Mouse (Mus musculus) stomach, embryonic 14.5 days (tissue): ENCODE measurements around the gene Cc2d2b. TPM values are rescaled to one million over a fixed set of nuclear protein-coding genes. Genes with fewer than 3 reads are reported as not detected.

Source experiments
- ATAC-seq: fragments of 200-750 bp; cut with Nextera tagmentation; 2 replicates; pipeline ENCODE4 v1.8.0; 2017; ENCODE audit warnings: low read depth, moderate TSS enrichment; ENCODE audit not compliant: insufficient number of reproducible peaks, insufficient read depth, low FRiP score
- H3K27ac ChIP-seq: fragments of 300-500 bp; sonication (generic); 2 replicates; pipeline ENCODE4 v1.5.1; 2014; ENCODE audit warnings: mild to moderate bottlenecking, low read length, moderate library complexity, mixed read lengths
- H3K27me3 ChIP-seq: fragments of 300-500 bp; sonication (generic); 2 replicates; pipeline ENCODE4 v1.6.1; 2014; ENCODE audit warnings: low read length, control low read depth, mixed read lengths; ENCODE audit not compliant: control insufficient read depth, insufficient read depth
- H3K36me3 ChIP-seq: fragments of 300-500 bp; sonication (generic); 2 replicates; pipeline ENCODE4 v1.6.1; 2014; ENCODE audit warnings: mild to moderate bottlenecking, control low read depth, low read length, moderate library complexity, mixed read lengths; ENCODE audit not compliant: control insufficient read depth, insufficient read depth
- H3K4me1 ChIP-seq: fragments of 300-500 bp; sonication (generic); 2 replicates; pipeline ENCODE4 v1.6.1; 2014; ENCODE audit warnings: low read length, control low read depth, mixed read lengths; ENCODE audit not compliant: control insufficient read depth, insufficient read depth
- H3K4me2 ChIP-seq: fragments of 300-500 bp; sonication (generic); replicated peaks from 2 replicates; pipeline ENCODE4 v1.6.1; 2014; ENCODE audit warnings: low read depth, low read length, control low read depth
- H3K4me3 ChIP-seq: fragments of 300-500 bp; sonication (generic); 2 replicates; pipeline ENCODE4 v1.5.1; 2014; ENCODE audit warnings: low read depth, low read length, control low read depth
- H3K9ac ChIP-seq: fragments of 300-500 bp; sonication (generic); replicated peaks from 2 replicates; pipeline ENCODE4 v1.6.1; 2014; ENCODE audit warnings: low read depth, mild to moderate bottlenecking, control low read depth, low read length, moderate library complexity, mixed read lengths
- H3K9me3 ChIP-seq: fragments of 300-500 bp; sonication (generic); 2 replicates; pipeline ENCODE4 v1.6.1; 2016; ENCODE audit warnings: low read depth, low read length, control low read depth; ENCODE audit not compliant: control insufficient read depth
- WGBS: fragments of 180-500 bp; shearing (Covaris S2); extraction: QIAGEN DNeasy Blood & Tissue Kit; methylation state at CpG from one replicate; pipeline ENCODE4 v1.1.7; 2014; 5-methylcytosine and 5-hydroxymethylcytosine counted together
- polyA plus RNA-seq: library from polyadenylated mRNA; unstranded; fragments of >200 nt; fragmentation: Nextera tagmentation; extraction: Ambion mirVana; gene quantifications from 2 replicates; pipeline ENCODE4 v1.2.1, GENCODE M21; 2014

Gene Cc2d2b
- polyA plus RNA-seq, 1 experiment from 2014 or later = not detected

DNA sequence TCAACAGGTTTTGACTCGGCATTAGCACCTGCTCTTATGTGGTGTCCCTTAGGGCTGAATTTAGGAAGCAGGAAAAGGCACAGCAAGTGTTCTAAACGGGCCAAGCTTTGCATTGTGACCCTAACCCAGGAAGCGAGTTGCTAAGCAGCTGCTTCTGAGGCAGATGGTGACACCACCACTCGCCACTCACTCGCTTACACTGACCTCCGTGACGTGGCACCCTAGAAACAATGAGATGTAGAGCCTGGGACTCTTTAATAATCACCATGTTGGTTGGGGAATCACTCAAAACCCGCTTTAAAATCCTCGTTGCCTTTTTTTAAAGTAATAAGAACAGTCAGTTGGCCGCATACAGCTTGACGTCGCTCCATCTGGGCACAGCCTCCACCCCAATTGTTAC is 100.8 kb downstream of the Cc2d2b start:
- Histone ChIP-seq H3K9ac (no peak overlapping the region), H3K4me3 (no peak overlapping the region), H3K4me1 (no peaks in the 10 kb centered on the region), H3K27ac (no peak overlapping the region), H3K27me3 (no peaks in the 10 kb centered on the region), H3K4me2 (no peak overlapping the region), H3K9me3 (no peaks in the 10 kb centered on the region), H3K36me3 (peaks cover 39% of the 10 kb centered on the region)
- ATAC-seq = no peak
- 87% methylated on average over 12 of the region's 12 CpGs for WGBS

DNA sequence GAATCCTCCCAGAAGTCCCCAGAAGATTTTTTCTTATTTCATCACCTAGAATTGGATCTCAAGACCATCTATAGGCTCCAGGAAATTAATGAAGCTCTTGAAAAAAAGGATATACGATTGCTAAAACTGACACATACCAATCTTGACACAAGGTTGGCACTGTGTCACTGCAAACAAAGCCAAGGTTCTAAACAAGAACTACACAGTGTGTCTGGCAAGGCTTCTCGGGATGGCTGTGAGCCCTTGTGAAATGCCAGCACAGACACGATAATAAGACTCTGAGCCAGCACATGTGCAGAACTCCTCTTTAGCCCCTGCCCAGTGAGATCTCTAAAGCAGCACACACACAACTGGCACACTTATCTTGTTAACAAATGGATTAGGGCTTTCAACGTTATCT is 111.0 kb downstream of the Cc2d2b start:
- H3K9me3 ChIP-seq = no peaks in the 10 kb centered on the region
- H3K4me1 ChIP-seq = no peaks in the 10 kb centered on the region
- H3K36me3 ChIP-seq = no peaks in the 10 kb centered on the region
- no peak overlapping the region for H3K4me2 ChIP-seq
- H3K4me3 ChIP-seq = no peak overlapping the region
- H3K27me3 ChIP-seq = no peaks in the 10 kb centered on the region
- H3K9ac ChIP-seq = no peak overlapping the region
- ATAC-seq = no peak
- 52% methylated on average over 4 of the region's 4 CpGs for WGBS
- H3K27ac ChIP-seq = no peak overlapping the region

DNA sequence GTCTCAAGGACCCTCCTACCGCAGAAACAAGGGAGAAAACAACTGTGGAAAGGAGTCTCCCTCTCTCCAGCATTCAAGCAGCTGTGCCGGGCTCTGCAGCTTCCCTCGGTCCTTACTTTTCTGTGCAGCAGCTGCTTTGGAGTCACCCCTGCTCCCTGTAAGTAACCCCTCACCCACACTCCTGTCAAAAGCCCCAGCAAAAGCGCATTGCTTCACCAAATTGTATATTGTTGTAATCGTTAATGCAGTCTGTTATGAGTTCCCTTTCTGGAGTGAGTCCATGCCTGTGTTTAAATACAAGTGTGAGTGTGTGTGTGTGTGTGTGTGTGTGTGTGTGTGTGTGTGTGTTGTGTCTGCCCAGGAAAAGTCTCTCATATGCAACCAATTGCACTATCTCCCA is 119.7 kb downstream of the Cc2d2b start:
- 16% methylated on average over 5 of the region's 5 CpGs for WGBS
- Histone ChIP-seq H3K9me3 (no peaks in the 10 kb centered on the region), H3K4me3 (no peak overlapping the region), H3K27ac (no peak overlapping the region), H3K27me3 (no peaks in the 10 kb centered on the region), H3K9ac (no peak overlapping the region), H3K4me1 (no peaks in the 10 kb centered on the region), H3K4me2 (no peak overlapping the region), H3K36me3 (no peaks in the 10 kb centered on the region)
- ATAC-seq = no peak

DNA sequence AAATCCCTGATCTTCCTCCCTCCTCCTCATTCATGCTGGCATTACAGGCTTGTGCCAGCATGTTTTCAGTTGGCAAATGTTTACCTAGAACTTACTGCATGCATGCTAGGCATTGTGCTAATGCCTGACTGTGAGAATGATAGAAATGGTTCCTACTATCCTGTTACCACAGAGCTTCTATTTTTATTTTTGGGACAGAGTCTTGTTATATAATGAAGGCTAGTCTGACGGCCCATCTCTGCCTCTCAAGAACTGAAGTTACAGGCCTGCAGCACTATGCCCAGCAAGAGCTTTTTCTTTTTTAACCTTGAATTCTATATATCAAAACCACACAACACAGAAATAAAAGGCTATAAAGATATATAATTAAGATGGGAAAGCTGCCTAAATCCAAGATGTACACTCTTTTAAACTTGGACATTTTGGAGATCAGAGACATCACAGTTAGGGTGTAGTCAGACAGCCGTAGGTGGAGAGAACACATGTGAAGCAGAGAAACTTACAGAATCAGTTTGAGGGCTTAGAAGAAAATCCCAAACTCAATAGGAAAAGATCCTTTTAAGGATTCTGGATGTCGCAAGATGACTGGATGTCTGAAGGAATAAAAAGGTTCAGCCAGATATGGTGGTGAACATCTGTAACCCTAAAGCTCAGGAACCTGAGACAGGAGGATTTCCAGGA is 121.0 kb downstream of the Cc2d2b start:
- no peak overlapping the region for H3K4me3 ChIP-seq
- WGBS = 82% methylated on average over 3 of the region's 3 CpGs
- no peak for ATAC-seq
- H3K9ac ChIP-seq = no peak overlapping the region
- no peaks in the 10 kb centered on the region for H3K9me3 ChIP-seq
- H3K4me1 ChIP-seq = no peaks in the 10 kb centered on the region
- H3K4me2 ChIP-seq = no peak overlapping the region
- H3K27me3 ChIP-seq = no peaks in the 10 kb centered on the region
- H3K36me3 ChIP-seq = no peaks in the 10 kb centered on the region
- H3K27ac ChIP-seq = no peak overlapping the region

GRCm38 (mm10) chr19:40872955-40873665 is 124.6 kb downstream of the Cc2d2b start:
- Histone ChIP-seq H3K4me3 (peak overlapping the region; percentile 44), H3K27ac (peak overlapping the region; percentile 35; the same call in 1 of the 2 replicates), H3K4me1 (no peaks in the 10 kb centered on the region), H3K27me3 (peaks cover 4% of the 10 kb centered on the region; the same call in 1 of the 2 replicates), H3K36me3 (no peaks in the 10 kb centered on the region), H3K9ac (no peak overlapping the region), H3K4me2 (peak overlapping the region; percentile 58), H3K9me3 (no peaks in the 10 kb centered on the region)
- 2% methylated on average over 51 of the region's 51 CpGs for WGBS
- peak; percentile 92 for ATAC-seq

Other genes starting within 250 kb of the Cc2d2b start
- 84.0 and 89.5 TPM in 2 replicates for gene Sorbs1, start 235.0 kb upstream of the Cc2d2b start, polyA plus RNA-seq
- gene Aldh18a1, start 160.3 kb upstream of the Cc2d2b start, polyA plus RNA-seq = 60.8 and 70.3 TPM in 2 replicates
- 10.4 and 11.4 TPM in 2 replicates for gene Tctn3, start 136.5 kb upstream of the Cc2d2b start, polyA plus RNA-seq
- 11.3 and 12.2 TPM in 2 replicates for gene Entpd1, start 136.4 kb upstream of the Cc2d2b start, polyA plus RNA-seq
- 7.7 and 9.3 TPM in 2 replicates for gene Ccnj, start 82.5 kb downstream of the Cc2d2b start, polyA plus RNA-seq
- 15.2 and 17.9 TPM in 2 replicates for gene Zfp518a, start 146.0 kb downstream of the Cc2d2b start, polyA plus RNA-seq
- 2.6 and 2.8 TPM in 2 replicates for gene Blnk, start 245.8 kb downstream of the Cc2d2b start, polyA plus RNA-seq